Mouse (Mus musculus) cerebellum, adult 2 months (tissue): ENCODE data around the gene Mybpc1. TPM values are rescaled to one million over a fixed set of nuclear protein-coding genes. Genes with fewer than 3 reads are reported as not detected.

Experiments used
- DNase-seq, 2 experiments: peaks; one replicate each; pipeline ENCODE4 v3.0.0; 2021
- H3K27ac ChIP-seq: fragments of 200-500 bp; 2 replicates; pipeline ENCODE4 v1.5.1; 2012; ENCODE audit warnings: low read length, control low read depth, inconsistent platforms; ENCODE audit not compliant: insufficient read depth
- H3K27me3 ChIP-seq: fragments of 200-500 bp; 2 replicates; pipeline ENCODE4 v1.6.1; 2012; ENCODE audit warnings: inconsistent platforms, mild to moderate bottlenecking, low read length, moderate library complexity; ENCODE audit not compliant: control insufficient read depth, insufficient read depth
- H3K4me1 ChIP-seq: fragments of 200-500 bp; 2 replicates; pipeline ENCODE4 v1.6.1; 2011; ENCODE audit warnings: low read length; ENCODE audit not compliant: control insufficient read depth, insufficient read depth
- H3K4me3 ChIP-seq: fragments of 200-500 bp; replicated peaks from 2 replicates; pipeline ENCODE3; 2011; ENCODE audit warnings: mild to moderate bottlenecking, low read depth, low read length, control low read depth; ENCODE audit not compliant: insufficient read depth
- CTCF ChIP-seq: fragments of 200-500 bp; IDR thresholded peaks from 2 replicates; pipeline ENCODE4 v1.5.1; 2011; ENCODE audit warnings: low read depth, mild to moderate bottlenecking, control low read depth, low read length, moderate library complexity, borderline replicate concordance; ENCODE audit not compliant: insufficient read depth
- POLR2A ChIP-seq: fragments of 200-500 bp; IDR thresholded peaks from 2 replicates; pipeline ENCODE4 v1.6.1; 2011; ENCODE audit warnings: low read length, control low read depth, borderline replicate concordance; ENCODE audit not compliant: insufficient read depth
- WGBS: fragments of 180-500 bp; shearing (Covaris S2); methylation state at CpG from one replicate; pipeline ENCODE4 v1.1.7; 2018; 5-methylcytosine and 5-hydroxymethylcytosine counted together
- polyA plus RNA-seq: library from polyadenylated mRNA; depleted of rRNA; stranded (reverse); fragments of >200 nt; gene quantifications from 2 replicates; pipeline ENCODE4 v1.2.3, GENCODE M21; 2012; rRNA removed

Gene Mybpc1
- polyA plus RNA-seq: 37.1 and 46.5 TPM in 2 replicates

DNA sequence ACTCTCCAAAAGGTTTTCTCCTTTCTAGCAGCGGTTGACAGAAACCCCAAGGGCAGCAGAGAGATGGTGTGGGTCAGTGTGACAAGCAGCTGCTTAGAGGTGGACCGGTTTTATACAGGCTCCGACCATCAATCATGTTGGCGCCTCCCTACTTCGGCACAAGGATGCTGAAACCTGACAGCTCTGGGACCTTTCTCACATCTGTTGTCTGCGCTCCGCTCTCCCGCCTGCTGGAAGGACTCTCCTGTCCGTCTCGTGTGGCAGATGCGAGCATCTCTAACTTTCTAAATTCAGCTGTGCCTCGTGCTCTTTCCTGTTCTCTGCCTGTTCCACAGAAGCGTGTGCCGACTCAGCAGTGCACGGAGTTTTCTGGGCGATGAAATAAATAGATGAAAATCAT is at the start of gene Mybpc1:
Mybpc1 (minus strand) TSS at position 210 of the 400 bp plus-strand sequence.
- no peak for TF ChIP-seq CTCF
- TF ChIP-seq POLR2A: no peak
- H3K4me1 ChIP-seq: no peaks in the 10 kb centered on the region
- 15% methylated on average over 16 of the region's 16 CpGs for WGBS
- DNase-seq: no peak
- no peak within 1 kb of the TSS for H3K4me3 ChIP-seq
- no peaks in the 10 kb centered on the region for H3K27me3 ChIP-seq
- H3K27ac ChIP-seq: no peak within 1 kb of the TSS

DNA sequence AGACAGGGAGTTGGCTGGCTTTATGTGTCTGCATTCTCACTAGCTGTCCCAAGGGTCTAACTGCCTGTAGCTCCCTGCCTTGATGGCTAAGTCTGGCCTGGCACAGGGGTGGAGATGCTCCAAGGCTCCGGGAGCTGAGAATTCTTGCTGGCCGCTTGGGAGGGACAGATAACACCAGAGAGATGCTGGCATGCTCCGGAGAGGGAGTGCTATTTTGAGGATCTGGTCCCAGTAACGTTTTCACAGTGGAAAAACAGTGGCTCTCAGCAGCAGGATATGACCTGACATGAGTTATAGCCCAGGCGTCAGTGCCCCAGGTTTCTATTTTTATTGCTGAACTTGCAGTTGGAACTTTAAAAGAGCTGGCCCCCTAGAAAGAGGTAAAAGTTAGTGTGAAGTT is 40.5 kb upstream of the Mybpc1 start:
- Histone ChIP-seq H3K27ac (no peak overlapping the region), H3K4me1 (no peaks in the 10 kb centered on the region), H3K27me3 (no peaks in the 10 kb centered on the region), H3K4me3 (no peak overlapping the region)
- 48% methylated on average over 5 of the region's 5 CpGs for WGBS
- TF ChIP-seq CTCF (no peak), POLR2A (no peak)
- DNase-seq: no peak

- Histone ChIP-seq H3K27ac (no peak overlapping the region), H3K27me3 (no peaks in the 10 kb centered on the region), H3K4me1 (no peaks in the 10 kb centered on the region), H3K4me3 (no peak overlapping the region)
- 66% methylated on average over 10 of the region's 10 CpGs for WGBS
- DNase-seq: no peak
- no peak for TF ChIP-seq CTCF
- no peak for TF ChIP-seq POLR2A
Observed at GRCm38 (mm10) chr10:88631330-88631953, 26.5 kb upstream of the Mybpc1 start.

GRCm38 (mm10) chr10:88630663-88631329 is 25.8 kb upstream of the Mybpc1 start:
- DNase-seq: no peak
- H3K27ac ChIP-seq: no peak overlapping the region
- H3K4me1 ChIP-seq: no peaks in the 10 kb centered on the region
- WGBS: 88% methylated on average over 2 of the region's 2 CpGs
- no peak overlapping the region for H3K4me3 ChIP-seq
- TF ChIP-seq CTCF (no peak), POLR2A (no peak)
- H3K27me3 ChIP-seq: no peaks in the 10 kb centered on the region

GRCm38 (mm10) chr10:88627052-88627451 is 22.1 kb upstream of the Mybpc1 start:
- Histone ChIP-seq H3K4me1 (no peaks in the 10 kb centered on the region), H3K4me3 (no peak overlapping the region), H3K27ac (no peak overlapping the region), H3K27me3 (no peaks in the 10 kb centered on the region)
- DNase-seq: no peak
- WGBS: 70% methylated on average over 4 of the region's 4 CpGs
- TF ChIP-seq POLR2A (no peak), CTCF (no peak)

- no peak for DNase-seq
- 77% methylated on average over 3 of the region's 3 CpGs for WGBS
- Histone ChIP-seq H3K4me3 (no peak overlapping the region), H3K4me1 (no peaks in the 10 kb centered on the region), H3K27ac (no peak overlapping the region), H3K27me3 (no peaks in the 10 kb centered on the region)
- TF ChIP-seq CTCF (no peak), POLR2A (no peak)
Observed at GRCm38 (mm10) chr10:88626176-88626575, 21.2 kb upstream of the Mybpc1 start.

DNA sequence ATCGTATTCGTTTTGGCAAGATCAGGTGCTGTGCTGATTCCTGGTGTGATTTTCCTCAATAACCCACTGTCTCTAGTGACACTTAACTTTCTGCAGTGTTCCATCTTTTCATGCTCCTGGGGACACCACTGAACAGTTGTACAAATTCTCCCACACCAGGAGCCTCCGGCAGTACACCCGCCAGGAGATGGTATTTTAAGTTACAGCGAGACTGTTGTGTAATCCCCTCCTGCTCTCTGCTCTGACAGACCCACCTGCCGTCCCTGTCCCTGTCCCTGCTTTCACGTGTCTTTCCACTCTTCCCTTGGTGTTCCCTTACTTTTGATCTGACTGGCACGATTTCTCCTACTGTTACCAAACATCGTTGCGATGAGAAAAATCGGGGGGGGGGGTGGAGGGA is 19.3 kb upstream of the Mybpc1 start:
- DNase-seq: no peak
- H3K27me3 ChIP-seq: no peaks in the 10 kb centered on the region
- H3K27ac ChIP-seq: no peak overlapping the region
- no peaks in the 10 kb centered on the region for H3K4me1 ChIP-seq
- TF ChIP-seq CTCF: no peak
- TF ChIP-seq POLR2A: no peak
- 75% methylated on average over 11 of the region's 11 CpGs for WGBS
- H3K4me3 ChIP-seq: no peak overlapping the region

GRCm38 (mm10) chr10:88622624-88623023 is 17.7 kb upstream of the Mybpc1 start:
- 71% methylated on average over 16 of the region's 16 CpGs for WGBS
- Histone ChIP-seq H3K4me3 (no peak overlapping the region), H3K27ac (no peak overlapping the region), H3K27me3 (no peaks in the 10 kb centered on the region), H3K4me1 (no peaks in the 10 kb centered on the region)
- TF ChIP-seq POLR2A: no peak
- TF ChIP-seq CTCF: no peak
- DNase-seq: no peak
